10 mouse cellular contexts compared by ENCODE assay signal in genomic region chr10:126985579-126985978, GRCm38 (mm10). TPM values are rescaled to one million over a fixed set of nuclear protein-coding genes. Genes with fewer than 3 reads are reported as not detected.
A peak's percentile ranks its signal among the peaks of the same experiment; 100 is the strongest.
DNase-seq lines count a peak whose midpoint lies in the region; ATAC-seq lines count a peak whose summit lies in the region.
"Had no signal": no experiment of that assay in that cellular context is flagged by ENCODE, and none has a peak within 500 bp of the region (broad histone marks: within the 10 kb centered on the region; RNA-seq: fewer than 3 reads in every experiment).

No protein-coding gene starts in this region.

- no peaks in the 10 kb centered on the region; the same call in 1 of the 2 replicates for H3K36me3 ChIP-seq in heart, embryonic 12.5 days
- peaks cover 3% of the 10 kb centered on the region; the same call in 1 of the 2 replicates for H3K36me3 ChIP-seq in kidney, embryonic 16.5 days (ENCODE audit: insufficient read depth, low read length)
- peaks cover 7% of the 10 kb centered on the region; the same call in 1 of the 2 replicates for H3K36me3 ChIP-seq in embryonic facial prominence, embryonic 14.5 days (ENCODE audit: control insufficient read depth, insufficient read depth, low read length)
- H3K36me3 ChIP-seq in intestine, embryonic 15.5 days, result no peaks in the 10 kb centered on the region; the same call in 1 of the 2 replicates

- peak overlapping the region; percentile 91 for H3K27ac ChIP-seq in heart, embryonic 12.5 days (ENCODE audit: poor library complexity, severe bottlenecking)
- peak overlapping the region; percentile 91 for H3K27ac ChIP-seq in kidney, embryonic 16.5 days (ENCODE audit: low read length)
- H3K27ac ChIP-seq in embryonic facial prominence, embryonic 14.5 days (replicated peaks; ENCODE audit: low read depth, low read length), result peak overlapping the region; percentile 84
- peak overlapping the region; percentile 89; the same call in 1 of the 2 replicates for H3K27ac ChIP-seq in intestine, embryonic 15.5 days

- peak overlapping the region; percentile 27; the same call in 1 of the 2 replicates for H3K9ac ChIP-seq in heart, embryonic 12.5 days
- H3K9ac ChIP-seq in kidney, embryonic 16.5 days (replicated peaks; ENCODE audit: low read length), result no peak overlapping the region
- H3K9ac ChIP-seq in embryonic facial prominence, embryonic 14.5 days (ENCODE audit: low read depth, low read length), result no peak overlapping the region
- H3K9ac ChIP-seq in intestine, embryonic 15.5 days, result peak overlapping the region; percentile 1; the same call in 1 of the 2 replicates

- H3K4me2 ChIP-seq in heart, embryonic 12.5 days, result no peak overlapping the region
- H3K4me2 ChIP-seq in kidney, embryonic 16.5 days (replicated peaks; ENCODE audit: low read depth, low read length), result peak overlapping the region; percentile 97; the same call in 1 of the 2 replicates
- H3K4me2 ChIP-seq in embryonic facial prominence, embryonic 14.5 days (ENCODE audit: low read depth, low read length), result no peak overlapping the region
- H3K4me2 ChIP-seq in intestine, embryonic 15.5 days (replicated peaks), result no peak overlapping the region

- H3K27me3 ChIP-seq in heart, embryonic 12.5 days (replicated peaks), result no peaks in the 10 kb centered on the region
- H3K27me3 ChIP-seq in kidney, embryonic 16.5 days (ENCODE audit: insufficient read depth, low read length), result no peaks in the 10 kb centered on the region
- no peaks in the 10 kb centered on the region for H3K27me3 ChIP-seq in embryonic facial prominence, embryonic 14.5 days (replicated peaks; ENCODE audit: control insufficient read depth, insufficient read depth, low read length)
- no peaks in the 10 kb centered on the region for H3K27me3 ChIP-seq in intestine, embryonic 15.5 days (replicated peaks)

- DNase-seq in heart, adult 9 months (ENCODE audit: low spot score in 2 of 2), result no peak
- no peak for DNase-seq in kidney, postnatal 4 days
- DNase-seq in embryonic facial prominence, embryonic 14.5 days (ENCODE audit: low spot score), result no peak
- DNase-seq in adrenal gland, postnatal 10 days, result no peak
- DNase-seq in frontal cortex, postnatal 36 days (ENCODE audit: low spot score in 2 of 2), result no peak
- DNase-seq: lung, postnatal 4 days had no signal

- ATAC-seq in heart, embryonic 12.5 days (ENCODE audit: insufficient number of reproducible peaks, low FRiP score), result no peak
- ATAC-seq in kidney, embryonic 16.5 days (ENCODE audit: low FRiP score, low TSS enrichment), result no peak
- no peak for ATAC-seq in embryonic facial prominence, embryonic 14.5 days (ENCODE audit: low read depth)
- no peak for ATAC-seq in intestine, embryonic 15.5 days

- 88% methylated on average over 9 of the region's 9 CpGs for WGBS in heart, embryonic 12.5 days
- 89% methylated on average over 9 of the region's 9 CpGs for WGBS in kidney, embryonic 16.5 days
- 91% methylated on average over 9 of the region's 9 CpGs for WGBS in embryonic facial prominence, embryonic 14.5 days
- WGBS in intestine, embryonic 15.5 days, result 82% methylated on average over 9 of the region's 9 CpGs

- H3K4me1 ChIP-seq in heart, embryonic 12.5 days (replicated peaks), result peaks cover 99% of the 10 kb centered on the region
- H3K4me1 ChIP-seq in kidney, embryonic 16.5 days (ENCODE audit: insufficient read depth, low read length), result peaks cover 91% of the 10 kb centered on the region
- peaks cover 78% of the 10 kb centered on the region for H3K4me1 ChIP-seq in embryonic facial prominence, embryonic 14.5 days (ENCODE audit: control insufficient read depth, insufficient read depth, low read length)
- H3K4me1 ChIP-seq in intestine, embryonic 15.5 days (replicated peaks), result peaks cover 91% of the 10 kb centered on the region

- no peaks in the 10 kb centered on the region for H3K9me3 ChIP-seq in heart, embryonic 12.5 days (replicated peaks)
- H3K9me3 ChIP-seq in kidney, embryonic 16.5 days (ENCODE audit: low read length), result no peaks in the 10 kb centered on the region
- no peaks in the 10 kb centered on the region for H3K9me3 ChIP-seq in embryonic facial prominence, embryonic 14.5 days (ENCODE audit: control insufficient read depth, low read length)
- H3K9me3 ChIP-seq in intestine, embryonic 15.5 days, result no peaks in the 10 kb centered on the region

- H3K4me3 ChIP-seq in heart, embryonic 12.5 days, result no peak overlapping the region
- H3K4me3 ChIP-seq in kidney, embryonic 16.5 days (ENCODE audit: low read length), result no peak overlapping the region
- no peak overlapping the region for H3K4me3 ChIP-seq in embryonic facial prominence, embryonic 14.5 days (ENCODE audit: low read depth, low read length)
- no peak overlapping the region for H3K4me3 ChIP-seq in intestine, embryonic 15.5 days (replicated peaks)

RNA-seq across cellular contexts. Expression of gene Ctdsp2, which starts 7.1 kb away (rescaled TPM):
- 54.0 and 54.6 TPM in 2 replicates for polyA plus RNA-seq in heart, embryonic 12.5 days (2016; fragmentation: Nextera tagmentation; extraction: Ambion mirVana)
- 70.5 and 76.1 TPM in 2 replicates for polyA plus RNA-seq in kidney, embryonic 16.5 days (2015; fragmentation: Nextera tagmentation; extraction: Ambion mirVana)
- 109 and 116 TPM in 2 replicates for polyA plus RNA-seq in embryonic facial prominence, embryonic 14.5 days (2014; fragmentation: Nextera tagmentation; extraction: Ambion mirVana)
- 53.6 and 55.2 TPM in 2 replicates for polyA plus RNA-seq in intestine, embryonic 15.5 days (2015; fragmentation: Nextera tagmentation; extraction: Ambion mirVana)
- 100 to 1,000 TPM; 137 to 168 TPM for total RNA-seq in adrenal gland, postnatal 10 days (2021)

RNA-seq across cellular contexts. Expression of gene Avil, which starts 14.9 kb away (rescaled TPM):
- 0.19 and 0.22 TPM in 2 replicates for polyA plus RNA-seq in heart, embryonic 12.5 days (2016; fragmentation: Nextera tagmentation; extraction: Ambion mirVana)
- 0.17 and 0.22 TPM in 2 replicates for polyA plus RNA-seq in kidney, embryonic 16.5 days (2015; fragmentation: Nextera tagmentation; extraction: Ambion mirVana)
- 7.8 and 9.0 TPM in 2 replicates for polyA plus RNA-seq in embryonic facial prominence, embryonic 14.5 days (2014; fragmentation: Nextera tagmentation; extraction: Ambion mirVana)
- polyA plus RNA-seq in intestine, embryonic 15.5 days (2015; fragmentation: Nextera tagmentation; extraction: Ambion mirVana), result 0.10 and 0.21 TPM in 2 replicates
- 1 to 10 TPM in 1 of 2 experiments, under 1 TPM in 1; 0.72 to 2.1 TPM for total RNA-seq in adrenal gland, postnatal 10 days (2021)

RNA-seq across cellular contexts. Expression of gene Tsfm, which starts 45.1 kb away (rescaled TPM):
- 99.2 and 99.4 TPM in 2 replicates for polyA plus RNA-seq in heart, embryonic 12.5 days (2016; fragmentation: Nextera tagmentation; extraction: Ambion mirVana)
- 102 and 103 TPM in 2 replicates for polyA plus RNA-seq in kidney, embryonic 16.5 days (2015; fragmentation: Nextera tagmentation; extraction: Ambion mirVana)
- 61.0 and 61.3 TPM in 2 replicates for polyA plus RNA-seq in embryonic facial prominence, embryonic 14.5 days (2014; fragmentation: Nextera tagmentation; extraction: Ambion mirVana)
- 91.8 and 99.3 TPM in 2 replicates for polyA plus RNA-seq in intestine, embryonic 15.5 days (2015; fragmentation: Nextera tagmentation; extraction: Ambion mirVana)
- 10 to 100 TPM; 74.9 to 76.1 TPM for total RNA-seq in adrenal gland, postnatal 10 days (2021)

RNA-seq across cellular contexts. Expression of gene Mettl1, which starts 55.6 kb away (rescaled TPM):
- 37.0 and 37.1 TPM in 2 replicates for polyA plus RNA-seq in heart, embryonic 12.5 days (2016; fragmentation: Nextera tagmentation; extraction: Ambion mirVana)
- 52.8 and 58.2 TPM in 2 replicates for polyA plus RNA-seq in kidney, embryonic 16.5 days (2015; fragmentation: Nextera tagmentation; extraction: Ambion mirVana)
- 47.7 and 55.9 TPM in 2 replicates for polyA plus RNA-seq in embryonic facial prominence, embryonic 14.5 days (2014; fragmentation: Nextera tagmentation; extraction: Ambion mirVana)
- 48.9 and 55.1 TPM in 2 replicates for polyA plus RNA-seq in intestine, embryonic 15.5 days (2015; fragmentation: Nextera tagmentation; extraction: Ambion mirVana)
- 10 to 100 TPM; 14.9 to 17.6 TPM for total RNA-seq in adrenal gland, postnatal 10 days (2021)

RNA-seq across cellular contexts. Expression of gene Eef1akmt3, which starts 55.7 kb away (rescaled TPM):
- polyA plus RNA-seq in heart, embryonic 12.5 days (2016; fragmentation: Nextera tagmentation; extraction: Ambion mirVana), result 0.14 and 0.18 TPM in 2 replicates
- polyA plus RNA-seq in kidney, embryonic 16.5 days (2015; fragmentation: Nextera tagmentation; extraction: Ambion mirVana), result 0.76 and 0.94 TPM in 2 replicates
- 0.84 and 1.0 TPM in 2 replicates for polyA plus RNA-seq in embryonic facial prominence, embryonic 14.5 days (2014; fragmentation: Nextera tagmentation; extraction: Ambion mirVana)
- 0.40 and 0.69 TPM in 2 replicates for polyA plus RNA-seq in intestine, embryonic 15.5 days (2015; fragmentation: Nextera tagmentation; extraction: Ambion mirVana)
- total RNA-seq in adrenal gland, postnatal 10 days (2021), result under 1 TPM; 0.24 to 0.42 TPM
- polyA plus RNA-seq: thymus, postnatal 0 days had no signal

Comparison
In these comparisons a context has a peak if more than half of its experiments do, and no peak if none do; other contexts are left out.
1. H3K9ac ChIP-seq: peak in heart, embryonic 12.5 days (single experiment) and intestine, embryonic 15.5 days (single experiment); none in kidney, embryonic 16.5 days (single experiment) and embryonic facial prominence, embryonic 14.5 days (single experiment).
2. Peak in every context shown above with its lines, with median percentiles within 50 percentile points of each other: H3K27ac ChIP-seq.